Mouse (Mus musculus) embryonic facial prominence, embryonic 14.5 days (tissue): ENCODE results near the gene Cerkl. TPM values are rescaled to one million over a fixed set of nuclear protein-coding genes. Genes with fewer than 3 reads are reported as not detected.

ENCODE experiments used
- ATAC-seq: fragments of 200-750 bp; cut with Nextera tagmentation; 2 replicates; pipeline ENCODE4 v1.8.0; 2017; ENCODE audit warnings: low read depth, moderate number of reproducible peaks, moderate TSS enrichment
- DNase-seq: peaks from one replicate; pipeline ENCODE4 v3.0.0-alpha.2; 2015; ENCODE audit warnings: low spot score
- H3K27ac ChIP-seq: fragments of 300-500 bp; sonication (generic); replicated peaks from 2 replicates; pipeline ENCODE4 v1.5.1; 2014; ENCODE audit warnings: low read depth, mild to moderate bottlenecking, low read length, moderate library complexity
- H3K27me3 ChIP-seq: fragments of 300-500 bp; sonication (generic); replicated peaks from 2 replicates; pipeline ENCODE4 v1.6.1; 2014; ENCODE audit warnings: low read length; ENCODE audit not compliant: control insufficient read depth, insufficient read depth
- H3K36me3 ChIP-seq: fragments of 300-500 bp; sonication (generic); 2 replicates; pipeline ENCODE4 v1.6.1; 2014; ENCODE audit warnings: low read length, mixed read lengths; ENCODE audit not compliant: control insufficient read depth, insufficient read depth
- H3K4me1 ChIP-seq: fragments of 300-500 bp; sonication (generic); 2 replicates; pipeline ENCODE4 v1.6.1; 2014; ENCODE audit warnings: antibody characterized with exemption, low read length; ENCODE audit not compliant: control insufficient read depth, insufficient read depth
- H3K4me2 ChIP-seq: fragments of 300-500 bp; sonication (generic); 2 replicates; pipeline ENCODE4 v1.6.1; 2014; ENCODE audit warnings: low read depth, mild to moderate bottlenecking, low read length, moderate library complexity, mixed read lengths
- H3K4me3 ChIP-seq: fragments of 300-500 bp; sonication (generic); 2 replicates; pipeline ENCODE4 v1.5.1; 2014; ENCODE audit warnings: low read depth, mild to moderate bottlenecking, low read length
- H3K9ac ChIP-seq: fragments of 300-500 bp; sonication (generic); 2 replicates; pipeline ENCODE4 v1.6.1; 2014; ENCODE audit warnings: low read depth, mild to moderate bottlenecking, low read length, moderate library complexity, mixed read lengths
- H3K9me3 ChIP-seq: fragments of 300-500 bp; sonication (generic); 2 replicates; pipeline ENCODE4 v1.6.1; 2016; ENCODE audit warnings: low read length; ENCODE audit not compliant: control insufficient read depth
- WGBS: fragments of 180-500 bp; shearing (Covaris S2); extraction: QIAGEN DNeasy Blood & Tissue Kit; methylation state at CpG from one replicate; pipeline ENCODE4 v1.1.7; 2014; 5-methylcytosine and 5-hydroxymethylcytosine counted together
- polyA plus RNA-seq: library from polyadenylated mRNA; unstranded; fragments of >200 nt; fragmentation: Nextera tagmentation; extraction: Ambion mirVana; gene quantifications from 2 replicates; pipeline ENCODE4 v1.2.1, GENCODE M21; 2014

The Cerkl gene
- polyA plus RNA-seq, 1 experiment from 2014 or later = 0.88 TPM

DNA sequence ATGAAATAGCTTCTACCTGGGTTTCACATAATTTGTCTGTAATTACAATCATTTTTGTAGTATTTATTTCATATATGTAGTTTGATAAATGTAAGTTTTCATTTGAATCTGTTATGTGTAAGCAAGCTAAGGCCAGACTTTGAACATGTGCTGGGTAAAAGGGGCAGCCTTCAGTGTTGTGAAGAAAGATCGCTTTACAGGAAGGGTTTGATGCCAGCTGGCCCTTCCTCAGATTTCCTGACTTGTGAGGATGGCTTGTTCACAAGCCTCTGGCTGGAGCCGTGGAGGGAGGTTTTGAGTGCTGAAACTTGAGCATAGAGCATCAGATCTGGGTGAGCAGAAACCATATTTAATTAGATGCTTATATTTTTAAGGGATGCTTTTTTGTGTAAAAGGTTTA lies 128.5 kb downstream of the Cerkl start:
- H3K27me3 ChIP-seq = no peaks in the 10 kb centered on the region
- DNase-seq = peak; percentile 80
- no peaks in the 10 kb centered on the region for H3K9me3 ChIP-seq
- H3K27ac ChIP-seq = no peak overlapping the region
- no peak overlapping the region for H3K9ac ChIP-seq
- no peak overlapping the region for H3K4me3 ChIP-seq
- WGBS = 27% methylated on average over 2 of the region's 2 CpGs
- no peaks in the 10 kb centered on the region for H3K36me3 ChIP-seq
- H3K4me2 ChIP-seq = no peak overlapping the region
- no peak for ATAC-seq
- no peaks in the 10 kb centered on the region for H3K4me1 ChIP-seq

DNA sequence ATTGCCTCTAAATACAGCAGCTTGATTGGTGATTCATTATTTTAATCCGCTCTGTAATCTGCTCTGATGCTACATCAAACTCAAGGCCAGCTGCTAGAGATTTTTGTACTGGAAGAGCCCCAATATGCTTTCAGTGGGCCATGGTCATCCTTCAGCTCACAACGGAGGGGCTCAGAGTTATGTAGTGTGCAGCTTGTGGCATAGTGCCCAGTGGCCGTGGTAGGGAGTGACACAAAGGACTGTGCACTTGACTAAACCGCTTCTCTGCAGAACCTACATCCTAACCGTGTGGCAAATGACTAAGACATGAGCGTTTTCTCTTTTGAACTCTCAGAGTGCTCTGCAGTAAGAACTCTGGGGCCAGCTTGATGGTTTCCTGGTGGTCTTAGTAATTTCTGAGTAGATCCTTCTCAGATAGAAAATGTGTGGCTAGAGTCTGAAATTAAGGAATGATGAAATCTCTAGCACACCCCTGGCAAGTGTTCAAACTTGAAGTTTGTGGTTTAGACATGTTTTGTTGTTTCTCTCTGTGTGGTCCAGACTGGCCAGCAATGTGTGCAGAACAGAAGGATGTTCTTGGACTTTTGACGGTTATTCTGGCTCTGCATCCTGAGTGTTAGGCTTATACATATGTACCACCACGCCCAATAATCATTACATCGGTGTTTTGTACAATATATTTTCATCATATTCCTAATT lies 140.3 kb downstream of the Cerkl start:
- H3K4me2 ChIP-seq = no peak overlapping the region
- H3K27me3 ChIP-seq = no peaks in the 10 kb centered on the region
- no peak overlapping the region for H3K9ac ChIP-seq
- no peaks in the 10 kb centered on the region for H3K4me1 ChIP-seq
- no peak overlapping the region for H3K4me3 ChIP-seq
- H3K36me3 ChIP-seq = peaks cover 3% of the 10 kb centered on the region; the same call in 1 of the 2 replicates
- no peak overlapping the region for H3K27ac ChIP-seq
- H3K9me3 ChIP-seq = no peaks in the 10 kb centered on the region
- no peak for ATAC-seq
- peak; percentile 35 for DNase-seq
- 75% methylated on average over 9 of the region's 9 CpGs for WGBS

DNA sequence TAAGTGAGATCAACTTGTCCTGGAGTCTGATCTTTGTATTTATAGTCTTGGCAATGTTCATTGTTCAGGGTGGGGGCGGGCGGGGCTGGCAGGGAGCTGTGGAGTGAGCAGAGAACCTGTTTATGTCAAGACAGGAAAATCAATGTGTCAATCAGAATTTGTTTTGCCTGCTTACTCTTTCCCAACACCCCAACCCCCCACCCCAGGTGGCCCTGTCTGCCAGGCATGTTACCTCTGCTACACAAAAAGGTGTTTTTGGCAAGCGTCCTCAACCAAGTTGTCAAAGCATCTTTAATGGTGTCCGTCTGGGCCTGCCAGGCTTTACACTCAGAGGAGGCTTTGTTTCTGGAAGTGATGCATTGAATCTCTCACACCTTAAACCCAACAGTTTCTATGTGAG lies 141.5 kb downstream of the Cerkl start:
- H3K27ac ChIP-seq = no peak overlapping the region
- H3K9ac ChIP-seq = no peak overlapping the region
- no peak overlapping the region for H3K4me3 ChIP-seq
- no peak overlapping the region for H3K4me2 ChIP-seq
- ATAC-seq (peak; percentile 79), DNase-seq (peak; percentile 71)
- H3K9me3 ChIP-seq = no peaks in the 10 kb centered on the region
- no peaks in the 10 kb centered on the region for H3K4me1 ChIP-seq
- WGBS = 72% methylated on average over 4 of the region's 4 CpGs
- peaks cover 3% of the 10 kb centered on the region; the same call in 1 of the 2 replicates for H3K36me3 ChIP-seq
- H3K27me3 ChIP-seq = no peaks in the 10 kb centered on the region

- H3K4me2 ChIP-seq = no peak overlapping the region
- H3K27ac ChIP-seq = no peak overlapping the region
- H3K36me3 ChIP-seq = no peaks in the 10 kb centered on the region
- H3K27me3 ChIP-seq = no peaks in the 10 kb centered on the region
- WGBS = 52% methylated on average over 4 of the region's 4 CpGs
- no peaks in the 10 kb centered on the region for H3K4me1 ChIP-seq
- H3K4me3 ChIP-seq = no peak overlapping the region
- DNase-seq = no peak
- no peaks in the 10 kb centered on the region for H3K9me3 ChIP-seq
- H3K9ac ChIP-seq = no peak overlapping the region
- no peak for ATAC-seq
These were observed 144.1 kb downstream of the Cerkl start for GRCm38 (mm10) chr2:79312499-79312898.

GRCm38 (mm10) chr2:79309454-79310118 lies 147.0 kb downstream of the Cerkl start:
- H3K27me3 ChIP-seq = no peaks in the 10 kb centered on the region
- no peak overlapping the region for H3K27ac ChIP-seq
- no peak overlapping the region for H3K4me2 ChIP-seq
- DNase-seq = peak; percentile 22
- 80% methylated on average over 13 of the region's 13 CpGs for WGBS
- H3K4me1 ChIP-seq = no peaks in the 10 kb centered on the region
- no peak overlapping the region for H3K9ac ChIP-seq
- no peak overlapping the region for H3K4me3 ChIP-seq
- no peak for ATAC-seq
- H3K36me3 ChIP-seq = no peaks in the 10 kb centered on the region
- H3K9me3 ChIP-seq = no peaks in the 10 kb centered on the region

- Histone ChIP-seq H3K9me3 (no peaks in the 10 kb centered on the region), H3K27ac (no peak overlapping the region), H3K4me2 (no peak overlapping the region), H3K4me1 (no peaks in the 10 kb centered on the region), H3K36me3 (no peaks in the 10 kb centered on the region), H3K9ac (no peak overlapping the region), H3K27me3 (no peaks in the 10 kb centered on the region), H3K4me3 (no peak overlapping the region)
- WGBS = 43% methylated on average over 4 of the region's 4 CpGs
- peak; percentile 9 for DNase-seq
- no peak for ATAC-seq
These were observed 149.0 kb downstream of the Cerkl start for GRCm38 (mm10) chr2:79307549-79307948.

DNA sequence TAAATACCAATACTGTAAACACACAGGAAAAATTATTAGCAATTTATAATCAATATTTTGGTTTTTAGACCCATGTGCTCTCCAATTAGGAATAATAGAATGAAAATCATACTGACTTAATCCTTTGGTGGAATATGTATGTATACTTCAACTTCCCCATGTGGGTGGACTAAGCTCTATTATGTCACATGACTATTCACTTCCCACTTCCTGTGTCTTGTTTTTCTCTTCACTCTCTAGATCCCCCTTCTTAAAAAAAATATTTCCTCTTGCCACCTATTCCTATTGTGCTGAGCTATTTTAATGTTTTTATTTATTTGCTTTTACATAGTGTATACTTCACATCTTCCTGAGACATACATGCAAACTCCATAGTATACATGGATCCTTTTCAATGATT lies 154.2 kb downstream of the Cerkl start:
- Histone ChIP-seq H3K4me2 (no peak overlapping the region), H3K4me1 (no peaks in the 10 kb centered on the region), H3K9me3 (no peaks in the 10 kb centered on the region), H3K9ac (no peak overlapping the region), H3K4me3 (no peak overlapping the region), H3K27ac (no peak overlapping the region), H3K36me3 (no peaks in the 10 kb centered on the region), H3K27me3 (no peaks in the 10 kb centered on the region)
- no peak for ATAC-seq
- no peak for DNase-seq

GRCm38 (mm10) chr2:79292431-79292830 lies 164.2 kb downstream of the Cerkl start:
- Histone ChIP-seq H3K36me3 (no peaks in the 10 kb centered on the region), H3K27me3 (no peaks in the 10 kb centered on the region), H3K4me2 (no peak overlapping the region), H3K4me1 (no peaks in the 10 kb centered on the region), H3K4me3 (no peak overlapping the region), H3K9ac (no peak overlapping the region), H3K27ac (no peak overlapping the region), H3K9me3 (no peaks in the 10 kb centered on the region)
- ATAC-seq (no peak), DNase-seq (no peak)
- WGBS = 78% methylated on average over 6 of the region's 6 CpGs

DNA sequence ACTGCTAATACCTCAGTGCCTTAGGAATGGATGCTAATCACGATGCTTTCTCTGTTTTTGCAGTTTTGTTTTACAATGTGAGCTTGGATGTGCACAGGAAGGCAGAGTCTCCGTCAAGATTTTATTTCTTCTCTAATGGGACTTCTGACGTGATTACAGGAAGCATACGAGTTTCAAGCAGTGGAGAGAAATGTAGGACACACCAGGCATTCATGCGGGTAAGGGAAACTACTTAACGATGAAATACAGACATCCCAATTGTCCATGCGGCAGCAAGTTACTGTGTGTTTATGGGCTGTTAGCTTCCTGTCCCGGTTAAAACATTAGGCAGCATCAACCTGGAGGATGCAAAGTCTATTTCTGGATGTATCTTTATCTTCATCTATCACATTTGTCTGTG lies 164.7 kb downstream of the Cerkl start:
- Histone ChIP-seq H3K4me3 (no peak overlapping the region), H3K4me1 (no peaks in the 10 kb centered on the region), H3K27me3 (no peaks in the 10 kb centered on the region), H3K36me3 (no peaks in the 10 kb centered on the region), H3K9ac (no peak overlapping the region), H3K9me3 (no peaks in the 10 kb centered on the region), H3K27ac (no peak overlapping the region), H3K4me2 (no peak overlapping the region)
- no peak for ATAC-seq
- no peak for DNase-seq
- 58% methylated on average over 8 of the region's 8 CpGs for WGBS
